Mouse (Mus musculus): ENCODE data around the gene Gm614. TPM values are rescaled to one million over a fixed set of nuclear protein-coding genes. Genes with fewer than 3 reads are reported as not detected.
A peak's percentile ranks its signal among the peaks of the same experiment; 100 is the strongest.

Gm614 gene
- polyA plus RNA-seq, 1 experiment from 2014 or later, result not detected

DNA sequence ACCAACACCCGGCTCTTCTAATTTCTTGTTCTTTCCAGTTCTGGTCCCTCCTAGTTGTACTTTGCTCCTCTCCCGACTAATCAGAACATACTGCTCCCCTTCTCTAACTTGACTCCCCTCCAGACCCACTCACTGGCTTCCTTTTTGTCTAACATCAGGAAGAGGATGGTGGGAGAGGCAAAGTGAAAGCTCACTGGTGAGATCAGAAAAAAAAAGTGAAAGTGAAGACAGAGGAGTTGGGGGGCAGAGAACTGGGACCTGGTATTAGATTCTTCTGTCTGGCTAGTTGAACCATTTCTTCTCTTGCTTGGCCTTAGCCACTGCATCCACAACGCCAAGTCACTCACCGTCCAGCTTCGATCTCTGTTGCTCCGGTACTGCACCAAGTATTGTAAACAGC is 2.8 kb upstream of the Gm614 start:
- DNase-seq (ENCODE audit: low spot score) (no peak), ATAC-seq (replicated peaks; ENCODE audit: low FRiP score, low read depth) (no peak)
- Histone ChIP-seq H3K36me3 (ENCODE audit: insufficient read depth, low read length) (no peaks in the 10 kb centered on the region), H3K27me3 (ENCODE audit: insufficient read depth, low read length) (no peaks in the 10 kb centered on the region), H3K27ac (no peak overlapping the region), H3K9me3 (replicated peaks; ENCODE audit: low read length) (no peaks in the 10 kb centered on the region), H3K4me1 (replicated peaks; ENCODE audit: insufficient read depth, low read length) (0 out of 2 replicates have a peak, but pooled peaks cover 2% of the 10 kb centered on the region), H3K4me3 (replicated peaks; ENCODE audit: low read depth, low read length) (no peak overlapping the region), H3K9ac (ENCODE audit: low read depth, low read length) (no peak overlapping the region), H3K4me2 (ENCODE audit: low read length) (no peak overlapping the region)
- no peak for TF ChIP-seq CTCF (IDR thresholded peaks at IDR 0.05; ENCODE audit: low read depth)
- WGBS, result 91% methylated on average over 6 of the region's 6 CpGs

DNA sequence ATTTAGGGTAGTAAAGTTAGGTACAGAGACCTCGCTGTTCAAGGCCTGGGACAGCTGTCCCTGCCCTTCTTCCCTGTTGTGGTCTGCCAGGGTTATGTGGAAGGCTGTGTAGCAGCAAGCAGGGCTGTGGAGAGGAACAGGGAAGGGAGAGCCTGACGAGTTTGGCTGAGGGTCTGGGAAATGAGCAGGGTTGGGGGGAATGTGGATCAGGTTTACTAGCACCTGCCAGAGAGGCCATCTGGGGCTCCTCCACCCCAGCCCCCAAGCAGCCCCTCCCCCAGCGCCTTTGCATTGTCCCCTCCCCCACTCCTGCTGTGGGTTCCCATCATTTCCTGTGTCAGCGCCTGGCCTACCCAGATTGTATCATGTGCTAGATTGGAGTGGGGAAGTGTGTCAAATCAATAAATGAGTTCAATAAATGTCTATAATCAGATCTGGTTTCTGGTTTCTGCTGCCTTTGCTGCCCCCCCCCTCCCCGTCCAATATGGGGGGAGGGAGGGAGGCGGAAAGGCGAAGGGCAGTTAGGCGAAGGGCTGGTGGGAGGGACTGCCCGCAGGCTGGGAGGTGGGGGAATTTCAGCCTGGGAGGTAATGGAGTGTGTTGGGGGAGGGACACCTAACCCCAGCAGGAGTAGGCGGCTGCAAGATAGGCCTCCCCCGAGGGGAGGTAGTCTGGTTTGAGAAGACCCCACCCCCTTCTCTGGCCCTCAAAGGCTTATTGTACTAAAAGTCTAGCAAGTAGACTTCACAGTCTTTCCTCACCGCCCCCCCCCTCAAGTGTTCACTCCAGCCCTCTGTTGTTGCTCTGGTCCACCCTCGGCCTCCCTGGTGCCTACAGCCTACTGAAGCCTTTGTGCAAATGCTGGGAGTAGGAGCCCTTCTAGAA is 3.1 kb downstream of the Gm614 start:
- H3K27ac ChIP-seq, result peak overlapping the region; percentile 54
- H3K36me3 ChIP-seq (ENCODE audit: insufficient read depth, low read length), result no peaks in the 10 kb centered on the region
- H3K27me3 ChIP-seq (ENCODE audit: insufficient read depth, low read length), result no peaks in the 10 kb centered on the region
- H3K9me3 ChIP-seq (replicated peaks; ENCODE audit: low read length), result no peaks in the 10 kb centered on the region
- H3K4me1 ChIP-seq (replicated peaks; ENCODE audit: insufficient read depth, low read length), result 0 out of 2 replicates have a peak, but pooled peaks cover 9% of the 10 kb centered on the region
- ATAC-seq (replicated peaks; ENCODE audit: low FRiP score, low read depth) (peak; percentile 79), DNase-seq (ENCODE audit: low spot score) (peak; percentile 70)
- H3K4me2 ChIP-seq (ENCODE audit: low read length), result no peak overlapping the region
- H3K4me3 ChIP-seq (replicated peaks; ENCODE audit: low read depth, low read length), result no peak overlapping the region
- 31% methylated on average over 12 of the region's 13 CpGs for WGBS
- no peak for TF ChIP-seq CTCF (IDR thresholded peaks at IDR 0.05; ENCODE audit: low read depth)
- no peak overlapping the region for H3K9ac ChIP-seq (ENCODE audit: low read depth, low read length)

- H3K27ac ChIP-seq, result no peak overlapping the region
- no peaks in the 10 kb centered on the region for H3K9me3 ChIP-seq (replicated peaks; ENCODE audit: low read length)
- no peak overlapping the region for H3K9ac ChIP-seq (ENCODE audit: low read depth, low read length)
- 80% methylated on average over 13 of the region's 13 CpGs for WGBS
- ATAC-seq (replicated peaks; ENCODE audit: low FRiP score, low read depth) (no peak), DNase-seq (ENCODE audit: low spot score) (no peak)
- peak overlapping the region; percentile 71 for H3K4me2 ChIP-seq (ENCODE audit: low read length)
- H3K36me3 ChIP-seq (ENCODE audit: insufficient read depth, low read length), result no peaks in the 10 kb centered on the region
- no peak overlapping the region for H3K4me3 ChIP-seq (replicated peaks; ENCODE audit: low read depth, low read length)
- no peaks in the 10 kb centered on the region for H3K27me3 ChIP-seq (ENCODE audit: insufficient read depth, low read length)
- TF ChIP-seq CTCF (IDR thresholded peaks at IDR 0.05; ENCODE audit: low read depth), result peak; percentile 45
- 0 out of 2 replicates have a peak, but pooled peaks cover 7% of the 10 kb centered on the region for H3K4me1 ChIP-seq (replicated peaks; ENCODE audit: insufficient read depth, low read length)
These were observed 7.2 kb downstream of the Gm614 start for GRCm38 (mm10) chrX:101256603-101257002.

GRCm38 (mm10) chrX:101254740-101255139 is 9.1 kb downstream of the Gm614 start:
- H3K9me3 ChIP-seq (replicated peaks; ENCODE audit: low read length), result no peaks in the 10 kb centered on the region
- H3K4me1 ChIP-seq (replicated peaks; ENCODE audit: insufficient read depth, low read length), result no peaks in the 10 kb centered on the region
- H3K36me3 ChIP-seq (ENCODE audit: insufficient read depth, low read length), result no peaks in the 10 kb centered on the region
- H3K9ac ChIP-seq (ENCODE audit: low read depth, low read length), result peak overlapping the region; percentile 59
- TF ChIP-seq CTCF (IDR thresholded peaks at IDR 0.05; ENCODE audit: low read depth), result 0 out of 2 replicates have a peak, but pooled peaks have one; percentile 8
- 28% methylated on average over 26 of the region's 26 CpGs for WGBS
- peak overlapping the region; percentile 73; the same call in 1 of the 2 replicates for H3K27ac ChIP-seq
- ATAC-seq (replicated peaks; ENCODE audit: low FRiP score, low read depth), result peak; percentile 16; the same call in 1 of the 2 replicates
- H3K4me3 ChIP-seq (replicated peaks; ENCODE audit: low read depth, low read length), result peak overlapping the region; percentile 51
- H3K27me3 ChIP-seq (ENCODE audit: insufficient read depth, low read length), result no peaks in the 10 kb centered on the region
- DNase-seq (ENCODE audit: low spot score), result no peak
- H3K4me2 ChIP-seq (ENCODE audit: low read length), result peak overlapping the region; percentile 71

- ATAC-seq (replicated peaks; ENCODE audit: low FRiP score, low read depth) (peak; percentile 88), DNase-seq (ENCODE audit: low spot score) (peak; percentile 93)
- no peaks in the 10 kb centered on the region for H3K27me3 ChIP-seq (ENCODE audit: insufficient read depth, low read length)
- H3K36me3 ChIP-seq (ENCODE audit: insufficient read depth, low read length), result no peaks in the 10 kb centered on the region
- WGBS, result 30% methylated on average over 47 of the region's 47 CpGs
- H3K9me3 ChIP-seq (replicated peaks; ENCODE audit: low read length), result no peaks in the 10 kb centered on the region
- peak within 1 kb of the TSS; percentile 71 for H3K4me2 ChIP-seq (ENCODE audit: low read length)
- H3K27ac ChIP-seq, result peak within 1 kb of the TSS; percentile 73
- H3K4me3 ChIP-seq (replicated peaks; ENCODE audit: low read depth, low read length), result peak within 1 kb of the TSS; percentile 51
- TF ChIP-seq CTCF (IDR thresholded peaks at IDR 0.05; ENCODE audit: low read depth), result no peak
- H3K4me1 ChIP-seq (replicated peaks; ENCODE audit: insufficient read depth, low read length), result no peaks in the 10 kb centered on the region
- H3K9ac ChIP-seq (ENCODE audit: low read depth, low read length), result peak within 1 kb of the TSS; percentile 59
These were observed 9.7 kb downstream of the Gm614 start, which contains the start of gene Foxo4 for GRCm38 (mm10) chrX:101253952-101254729. Foxo4 (plus strand) TSS chrX:101254528.

GRCm38 (mm10) chrX:101245011-101245410 is 18.8 kb downstream of the Gm614 start:
- no peak for TF ChIP-seq CTCF (IDR thresholded peaks at IDR 0.05; ENCODE audit: low read depth)
- no peak overlapping the region for H3K4me2 ChIP-seq (ENCODE audit: low read length)
- no peaks in the 10 kb centered on the region for H3K4me1 ChIP-seq (replicated peaks; ENCODE audit: insufficient read depth, low read length)
- H3K27me3 ChIP-seq (ENCODE audit: insufficient read depth, low read length), result no peaks in the 10 kb centered on the region
- no peak for DNase-seq (ENCODE audit: low spot score)
- H3K9ac ChIP-seq (ENCODE audit: low read depth, low read length), result no peak overlapping the region
- no peaks in the 10 kb centered on the region for H3K36me3 ChIP-seq (ENCODE audit: insufficient read depth, low read length)
- no peak overlapping the region for H3K27ac ChIP-seq
- WGBS, result 22% methylated on average over 1 of the region's 1 CpGs
- H3K4me3 ChIP-seq (replicated peaks; ENCODE audit: low read depth, low read length), result no peak overlapping the region
- ATAC-seq (replicated peaks; ENCODE audit: low FRiP score, low read depth), result no peak
- H3K9me3 ChIP-seq (replicated peaks; ENCODE audit: low read length), result no peaks in the 10 kb centered on the region

All from kidney, postnatal 0 days (tissue).